Mouse (Mus musculus) mature B cell (primary cell): ENCODE measurements around the gene Camk1d.

ENCODE experiments used
- in situ Hi-C: fragments of 300-500 bp; cut with MboI; formaldehyde crosslinking; loops from 2 replicates; pipeline ENCODE4 v1.14.3; 2019

Gene Camk1d

DNA sequence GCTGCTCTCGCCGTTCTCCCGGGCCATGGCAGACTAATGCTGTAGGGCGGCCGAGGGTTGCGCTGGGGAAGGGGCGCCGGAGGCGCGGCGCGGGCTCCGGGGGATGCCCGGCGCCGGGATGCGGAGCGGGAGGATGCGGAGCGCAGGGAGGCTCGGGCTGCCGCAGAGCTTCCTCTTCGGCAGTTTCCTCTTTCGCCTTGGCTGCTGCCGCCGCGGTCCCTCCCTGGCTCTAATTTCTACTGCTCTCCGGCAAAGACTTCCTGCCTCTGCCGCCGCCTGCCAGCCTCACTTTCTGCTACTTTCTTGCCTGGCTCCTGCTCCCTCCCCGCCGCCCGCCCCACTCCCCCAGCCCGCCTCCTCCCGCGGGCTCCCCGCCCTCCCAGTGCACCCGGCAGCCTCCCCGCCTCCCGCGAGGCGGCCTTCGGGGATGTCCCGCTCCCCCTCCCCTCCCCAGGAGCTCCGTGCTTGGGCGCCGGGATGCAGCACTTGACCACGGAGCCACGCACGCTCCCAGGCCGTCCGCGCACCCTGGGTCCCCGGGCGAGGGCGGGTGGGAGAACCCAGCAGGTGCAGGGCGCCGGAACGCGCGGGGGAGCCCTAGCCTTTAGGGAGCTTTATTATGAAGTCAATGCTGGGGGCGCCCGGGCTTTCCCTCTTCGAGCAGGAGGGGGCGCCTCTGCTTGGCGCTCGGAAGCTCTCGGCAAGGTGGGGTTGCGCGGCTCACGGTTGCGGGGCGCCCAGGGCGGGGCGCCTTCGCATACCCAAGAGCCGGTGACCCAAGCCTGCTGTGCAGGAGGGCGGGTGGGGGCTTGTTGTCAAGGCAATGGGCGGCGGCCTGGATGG lies at the start of gene Camk1d:
Camk1d (minus strand) TSS at position 305 of the 843 bp plus-strand sequence.
- in situ Hi-C loops, result loop anchor here (10.0 kb wide), 1 partner anchor 90 kb away; no protein-coding TSS in a partner anchor

DNA sequence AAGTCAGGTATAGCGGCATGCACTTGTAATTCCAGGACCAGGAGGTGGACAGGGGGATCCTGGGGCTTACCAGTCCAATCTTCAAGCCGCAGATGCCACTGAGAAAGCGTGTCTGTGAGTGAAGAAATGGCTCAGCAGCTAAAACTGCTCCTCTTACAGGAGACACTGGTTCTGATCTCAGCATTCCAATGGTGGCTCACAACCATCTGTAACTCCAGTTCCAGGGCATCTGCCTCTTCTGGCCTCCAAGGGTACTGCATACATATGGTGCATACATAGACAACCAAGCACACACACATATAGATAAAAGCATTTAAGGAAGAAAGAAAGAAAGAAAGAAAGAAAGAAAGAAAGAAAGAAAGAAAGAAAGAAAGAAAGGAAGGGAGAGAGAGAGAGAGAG lies 47.7 kb upstream of the Camk1d start:
- in situ Hi-C loops, result no loop called here

DNA sequence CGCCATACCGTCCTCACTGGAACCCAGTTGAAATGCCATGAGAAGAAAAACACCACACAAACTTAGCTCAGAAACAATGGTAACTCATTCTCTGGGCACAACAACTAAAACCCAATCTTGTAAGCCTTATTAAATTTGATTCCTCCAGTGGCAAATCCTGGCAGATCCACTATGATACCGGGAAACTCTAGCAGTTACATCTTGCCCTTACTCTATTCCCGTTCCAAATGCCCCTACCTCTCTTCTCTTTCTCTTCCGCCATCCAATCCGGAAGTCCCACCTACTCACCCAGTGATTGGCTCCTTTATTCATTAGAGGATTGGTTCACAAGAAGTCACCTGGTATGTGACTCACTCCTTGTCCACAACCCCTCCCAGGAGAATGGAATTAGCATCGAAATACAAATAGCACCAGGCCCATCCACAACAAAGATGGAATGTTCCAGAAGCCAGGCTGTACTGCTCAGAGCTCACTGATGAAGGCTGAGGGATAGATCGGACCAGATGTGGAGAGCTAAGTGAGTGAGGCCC lies 46.2 kb upstream of the Camk1d start:
- in situ Hi-C loops, result no loop called here

GRCm38 (mm10) chr2:5758569-5758968 lies 44.3 kb upstream of the Camk1d start:
- in situ Hi-C loops, result no loop called here

DNA sequence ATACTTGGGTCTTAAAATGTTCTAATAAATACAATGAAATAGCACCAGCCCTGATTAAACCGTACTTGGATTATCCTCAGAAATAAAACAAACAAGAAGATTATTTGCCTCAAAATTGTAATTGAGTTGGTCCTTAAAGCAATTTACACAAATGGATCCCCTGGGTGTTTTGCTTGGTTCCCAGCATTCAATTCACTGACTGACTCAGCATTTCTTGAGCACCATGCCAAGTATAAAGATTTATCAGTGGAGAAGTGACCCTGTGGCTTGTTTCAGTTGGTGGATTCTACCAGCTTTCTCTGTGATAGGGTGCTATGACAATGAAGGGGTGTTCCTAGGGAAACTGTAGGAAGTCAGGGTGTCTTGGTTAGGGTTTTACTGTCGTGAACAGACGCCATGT lies 36.6 kb upstream of the Camk1d start:
- in situ Hi-C loops, result no loop called here

DNA sequence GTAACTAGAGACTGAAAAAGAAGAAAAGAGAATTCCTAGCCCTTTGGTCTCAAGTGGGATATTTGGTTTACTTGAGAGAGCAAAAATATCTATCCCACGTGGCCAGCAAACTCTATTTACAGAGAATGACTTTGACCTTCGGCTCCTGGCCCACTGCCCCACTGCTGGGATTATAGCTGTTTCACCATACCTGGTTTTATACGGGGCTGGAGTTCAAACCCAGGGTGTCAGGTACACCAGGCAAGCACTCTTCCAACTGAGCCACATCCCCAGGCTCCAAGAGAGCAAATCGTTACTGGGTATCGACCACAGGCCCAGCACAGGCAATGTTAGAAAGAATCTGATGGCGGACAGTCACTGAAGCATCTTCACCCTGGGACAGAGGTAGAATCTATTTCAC lies 34.9 kb upstream of the Camk1d start:
- in situ Hi-C loops, result no loop called here

- in situ Hi-C loops, result no loop called here
Measured at GRCm38 (mm10) chr2:5747545-5748043, 33.3 kb upstream of the Camk1d start.

GRCm38 (mm10) chr2:5746529-5746928 lies 32.2 kb upstream of the Camk1d start:
- in situ Hi-C loops, result no loop called here

- in situ Hi-C loops, result no loop called here
Measured at GRCm38 (mm10) chr2:5743886-5744285, 29.6 kb upstream of the Camk1d start.

DNA sequence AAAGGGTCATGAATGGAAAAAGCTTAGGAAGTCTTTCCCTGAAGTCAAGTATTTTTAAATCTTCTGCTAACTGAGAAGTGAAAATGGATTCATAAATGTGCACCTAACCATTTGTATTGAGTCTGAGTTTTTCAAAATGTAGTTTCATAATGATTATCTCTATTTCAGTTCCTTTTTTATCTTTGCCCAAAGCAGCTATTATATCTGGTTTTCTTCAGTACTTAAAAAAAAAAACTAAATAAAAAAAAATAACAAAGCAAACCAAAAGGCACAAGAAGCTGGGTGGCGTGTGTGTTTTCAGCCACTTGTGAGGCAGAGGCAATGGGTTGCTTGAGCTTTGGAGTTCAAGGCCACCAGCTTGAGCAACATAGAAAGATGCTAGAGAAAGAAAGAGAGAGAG lies 26.6 kb upstream of the Camk1d start:
- in situ Hi-C loops, result no loop called here

- in situ Hi-C loops, result no loop called here
Measured at GRCm38 (mm10) chr2:5735881-5736280, 21.6 kb upstream of the Camk1d start.

- in situ Hi-C loops, result no loop called here
Measured at GRCm38 (mm10) chr2:5733300-5734085, 19.2 kb upstream of the Camk1d start.

DNA sequence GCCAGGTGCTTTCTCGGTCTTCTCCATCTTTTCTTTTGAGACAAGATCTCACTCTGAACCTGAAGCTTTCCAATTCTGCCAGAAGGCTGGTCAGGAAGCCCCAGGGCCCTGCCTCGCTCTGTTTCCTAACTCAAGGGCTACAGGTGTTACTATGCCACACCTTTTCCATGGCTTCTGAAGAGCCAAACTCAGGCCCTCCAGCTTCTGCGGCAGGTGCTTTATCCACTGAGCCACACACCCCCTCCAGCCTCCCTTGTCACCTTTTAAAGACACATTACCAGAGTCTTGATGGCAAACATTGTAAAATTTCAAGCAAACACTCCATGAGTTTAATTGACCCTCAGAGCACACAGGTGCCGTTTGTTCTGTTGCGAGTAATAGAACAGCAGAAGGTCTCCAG lies 17.7 kb upstream of the Camk1d start:
- in situ Hi-C loops, result no loop called here

DNA sequence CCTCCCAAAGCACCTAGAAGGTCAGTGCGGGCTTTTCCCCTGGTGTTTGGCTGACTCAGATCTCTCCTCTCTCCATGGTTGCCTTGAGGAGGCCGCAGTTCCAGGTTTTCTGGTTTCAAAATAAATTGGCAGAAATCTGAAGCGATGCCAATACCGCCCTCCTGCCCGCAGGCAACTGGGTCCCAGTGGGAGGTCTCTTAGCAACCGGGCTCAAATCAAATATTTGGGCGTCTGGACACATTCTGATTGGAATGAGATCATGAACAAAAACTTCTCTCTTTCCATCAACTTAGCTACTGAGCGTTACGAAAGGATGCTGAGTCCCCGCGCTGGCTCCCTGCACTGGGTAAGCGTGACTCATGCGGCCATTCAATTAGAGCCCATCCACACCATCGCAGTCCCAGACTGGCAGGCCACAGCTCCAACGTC lies 16.1 kb upstream of the Camk1d start:
- in situ Hi-C loops, result no loop called here

GRCm38 (mm10) chr2:5729931-5730330 lies 15.6 kb upstream of the Camk1d start:
- in situ Hi-C loops, result no loop called here

- in situ Hi-C loops, result no loop called here
Measured at GRCm38 (mm10) chr2:5725028-5725701, 10.8 kb upstream of the Camk1d start.

- in situ Hi-C loops, result loop anchor here (10.0 kb wide), 1 partner anchor 87 kb away; no protein-coding TSS in a partner anchor
Measured at GRCm38 (mm10) chr2:5717675-5718074, 3.4 kb upstream of the Camk1d start.

DNA sequence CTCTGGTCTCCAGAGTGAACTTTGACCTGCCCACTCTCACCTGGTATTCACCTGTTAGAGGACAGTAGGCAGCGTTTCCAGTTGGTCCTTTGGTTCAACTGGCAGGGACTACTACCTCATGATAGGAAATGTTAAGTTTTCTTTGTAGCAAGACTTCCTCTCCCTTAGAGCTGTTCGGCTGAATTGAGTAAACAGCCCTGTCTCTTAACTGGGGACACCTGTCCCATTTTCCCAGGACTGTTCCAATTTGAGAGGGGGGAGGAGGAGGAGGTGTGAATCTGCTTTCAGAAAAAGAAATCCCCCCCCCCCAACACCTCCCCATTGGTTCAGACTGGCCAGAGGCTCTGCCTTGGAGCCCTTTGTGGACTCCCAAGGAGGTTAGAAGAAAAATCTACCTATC lies 1.2 kb upstream of the Camk1d start:
- in situ Hi-C loops, result loop anchor here (10.0 kb wide), 1 partner anchor 89 kb away; no protein-coding TSS in a partner anchor

GRCm38 (mm10) chr2:5715054-5715410 lies 717 bp upstream of the Camk1d start:
- in situ Hi-C loops, result loop anchor here (10.0 kb wide), 1 partner anchor 90 kb away; no protein-coding TSS in a partner anchor

- in situ Hi-C loops, result loop anchor here (10.0 kb wide), 1 partner anchor 91 kb away; no protein-coding TSS in a partner anchor
Measured at GRCm38 (mm10) chr2:5713325-5714210, 747 bp downstream of the Camk1d start.

DNA sequence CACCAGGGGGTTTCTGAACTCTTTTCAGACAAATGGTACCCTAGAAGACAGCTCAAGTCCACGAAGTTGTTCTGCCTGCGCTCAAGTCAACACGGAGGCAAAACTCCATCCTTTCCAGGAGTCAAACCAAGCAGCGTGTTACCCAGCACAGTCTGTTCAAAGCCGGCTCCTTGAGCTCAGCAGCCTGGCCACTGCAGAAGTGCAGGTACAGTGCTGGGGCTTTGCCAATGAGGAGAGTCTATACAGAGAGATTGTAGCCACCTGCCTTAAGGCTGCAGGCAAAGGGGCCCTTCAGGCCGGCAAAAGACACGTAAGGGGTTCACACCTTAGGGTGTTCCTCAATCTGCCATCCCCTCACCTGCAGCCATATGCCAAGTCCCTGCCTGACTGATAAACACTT lies 2.1 kb downstream of the Camk1d start:
- in situ Hi-C loops, result loop anchor here (10.0 kb wide), 1 partner anchor 93 kb away; no protein-coding TSS in a partner anchor
